Mouse (Mus musculus) megakaryocyte, embryonic 14.5 days (primary cell): Measurements from ENCODE around the gene Itgae.

Experiments
- FLI1 ChIP-seq: IDR thresholded peaks from 2 replicates; pipeline ENCODE4 v1.6.1; 2012; ENCODE audit warnings: low read length, inconsistent platforms, mixed read lengths
- GATA1 ChIP-seq: IDR thresholded peaks from 3 replicates; pipeline ENCODE4 v1.6.1; 2012; ENCODE audit warnings: mixed read lengths, low read length, inconsistent platforms, borderline replicate concordance

DNA sequence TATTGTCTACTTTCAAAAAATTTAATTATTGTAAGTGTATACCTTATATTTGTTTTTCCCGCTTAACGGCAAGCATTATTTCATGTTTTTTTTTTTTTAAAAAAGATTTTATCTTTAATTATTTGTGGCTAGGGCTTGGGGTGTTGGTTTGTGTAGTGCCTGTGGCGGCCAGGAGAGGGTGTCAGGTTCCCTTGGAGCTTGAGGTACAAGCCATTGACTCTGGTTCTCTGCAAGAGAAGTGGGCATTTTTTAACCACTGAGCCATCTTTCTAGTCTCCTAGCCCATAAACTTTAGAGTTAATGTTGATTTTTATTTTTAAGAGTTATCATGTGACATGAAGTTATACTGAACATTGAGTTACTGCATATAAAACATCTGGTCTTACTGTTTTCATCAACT, 18.5 kb upstream of the Itgae start:
- no peak for TF ChIP-seq GATA1
- TF ChIP-seq FLI1 = no peak
